Mouse (Mus musculus): ENCODE measurements at regions not wholly inside any gene's neighbourhood (a gene's known extent, or its start where the extent isn't known, plus 50 kb on each side); places are given as distances from the start of the nearest gene placed in this dataset.

DNA sequence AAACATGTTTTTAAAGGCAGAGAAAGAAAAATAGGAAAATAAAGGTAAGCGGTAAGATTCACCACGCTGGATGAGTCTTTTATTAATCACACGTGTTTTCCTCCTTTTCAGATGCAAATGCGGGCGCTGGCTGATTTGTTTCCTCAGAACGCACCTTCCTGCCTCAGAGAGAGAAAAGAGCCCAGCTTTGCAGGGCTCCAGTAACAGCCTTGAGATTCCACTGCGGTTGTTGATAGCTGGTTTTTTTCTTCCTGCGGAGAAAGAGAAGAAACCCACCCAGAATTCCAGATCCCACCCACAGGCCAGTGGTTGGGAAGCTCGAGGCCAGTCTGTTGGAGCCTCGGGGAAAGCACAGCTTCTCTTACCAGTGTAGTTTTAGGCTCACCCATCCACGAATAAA, 68.6 kb upstream of the Spaca7 start:
- no peak for DNase-seq

- DNase-seq, result no peak
Measured at GRCm38 (mm10) chr8:12504777-12505176, 68.1 kb upstream of the Spaca7 start.

DNA sequence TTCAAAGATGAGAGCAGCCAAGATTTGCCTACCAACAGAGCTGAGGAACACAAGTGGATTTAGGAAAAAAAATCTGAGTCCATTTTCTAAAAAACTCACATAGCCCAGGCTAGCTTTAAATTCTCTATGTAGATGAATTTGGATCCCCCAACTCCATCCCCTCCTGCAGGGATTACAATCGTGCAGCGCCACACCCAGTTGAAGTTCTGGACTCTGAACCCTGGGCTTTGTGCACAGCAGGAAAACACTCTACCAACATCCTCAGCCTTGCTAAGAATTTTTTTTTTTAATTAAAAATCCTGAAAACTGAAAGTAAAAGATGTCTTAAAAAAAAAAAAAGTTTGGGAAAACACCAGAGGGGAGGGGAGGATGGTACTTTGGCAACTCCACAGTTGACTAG, 62.6 kb upstream of the Spaca7 start:
- DNase-seq, result no peak

DNA sequence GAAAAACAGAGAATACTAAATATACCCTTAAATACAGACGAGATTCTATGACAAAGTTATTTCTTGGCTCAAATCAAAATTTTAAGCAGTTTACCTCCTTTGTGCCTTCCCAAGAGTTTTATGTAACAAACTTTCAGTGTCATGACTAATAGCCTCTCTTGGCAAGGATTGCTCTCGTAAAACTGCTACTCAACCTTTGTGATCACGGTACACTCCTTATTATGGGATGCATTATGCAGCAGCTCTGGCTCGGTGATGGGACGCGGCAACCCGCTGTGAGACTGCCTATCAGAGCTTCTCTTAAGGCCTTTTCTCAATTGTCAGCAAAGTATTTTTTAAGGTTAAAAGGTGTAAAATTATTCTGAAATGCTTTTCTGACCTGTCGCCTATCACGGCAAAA, 59.8 kb upstream of the Spaca7 start:
- no peak for DNase-seq

- DNase-seq, result no peak
Measured at GRCm38 (mm10) chr8:12514138-12514537, 58.7 kb upstream of the Spaca7 start.

DNA sequence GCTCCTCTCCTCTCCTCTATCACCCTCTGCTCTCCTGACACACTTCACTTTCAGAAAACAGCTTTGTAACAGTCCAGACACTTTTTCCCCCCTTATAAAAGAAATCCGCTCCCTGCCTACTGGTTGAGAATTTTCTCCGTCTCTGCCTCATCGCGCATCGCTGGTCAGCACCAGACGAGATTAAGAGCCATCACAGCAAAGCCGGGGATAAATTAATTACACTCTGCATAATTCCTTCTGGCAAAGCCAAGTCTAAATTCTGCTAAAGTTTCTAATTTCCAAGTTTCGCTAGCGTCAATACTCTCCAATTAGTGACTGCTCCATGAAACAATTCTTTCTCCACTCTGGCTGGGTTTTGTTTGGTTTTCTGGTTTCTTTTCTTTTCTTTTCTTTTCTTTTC, 51.2 kb upstream of the Spaca7 start:
- no peak for DNase-seq
